Mouse (Mus musculus) thymus, adult 2 months (tissue): ENCODE measurements at regions not wholly inside any gene's neighbourhood (a gene's known extent, or its start where the extent isn't known, plus 50 kb on each side); places are given as distances from the start of the nearest gene placed in this dataset.
"Not testable (repeated sequence)": the region's sequence is repeated elsewhere in the genome, so short reads cannot be mapped to it uniquely, and the experiment has no call there.

ENCODE experiments used
- DNase-seq: peaks from one replicate; pipeline ENCODE4 v3.0.0; 2021
- H3K27ac ChIP-seq: fragments of 200-500 bp; 2 replicates; pipeline ENCODE4 v1.5.1; 2012; ENCODE audit warnings: low read length, control low read depth; ENCODE audit not compliant: control insufficient read depth, insufficient read depth
- H3K27me3 ChIP-seq: fragments of 200-500 bp; 2 replicates; pipeline ENCODE4 v1.6.1; 2012; ENCODE audit warnings: mild to moderate bottlenecking, low read length, moderate library complexity, mixed read lengths; ENCODE audit not compliant: control insufficient read depth, insufficient read depth
- H3K36me3 ChIP-seq: fragments of 200-500 bp; 2 replicates; pipeline ENCODE4 v1.6.1; 2012; ENCODE audit warnings: mild to moderate bottlenecking, low read length, moderate library complexity; ENCODE audit not compliant: control insufficient read depth, insufficient read depth
- H3K4me1 ChIP-seq: fragments of 200-500 bp; replicated peaks from 2 replicates; pipeline ENCODE4 v1.6.1; 2012; ENCODE audit warnings: low read length; ENCODE audit not compliant: control insufficient read depth, insufficient read depth
- H3K4me3 ChIP-seq: fragments of 200-500 bp; 2 replicates; pipeline ENCODE4 v1.5.1; 2012; ENCODE audit warnings: mild to moderate bottlenecking, low read length, control low read depth, moderate library complexity; ENCODE audit not compliant: control insufficient read depth, insufficient read depth
- CTCF ChIP-seq: fragments of 200-500 bp; IDR thresholded peaks from 2 replicates; pipeline ENCODE4 v1.5.1; 2012; ENCODE audit warnings: mild to moderate bottlenecking, control low read depth, low read length, moderate library complexity, borderline replicate concordance; ENCODE audit not compliant: control insufficient read depth, poor library complexity, insufficient read depth; ENCODE audit errors: extremely low read depth
- POLR2A ChIP-seq: fragments of 200-500 bp; IDR thresholded peaks from 2 replicates; pipeline ENCODE4 v1.6.1; 2012; ENCODE audit warnings: mild to moderate bottlenecking, low read length, control low read depth, moderate library complexity; ENCODE audit not compliant: control insufficient read depth, poor library complexity, insufficient read depth; ENCODE audit errors: extremely low read depth
- WGBS: fragments of 180-500 bp; shearing (Covaris S2); methylation state at CpG from one replicate; pipeline ENCODE4 v1.1.7; 2018; 5-methylcytosine and 5-hydroxymethylcytosine counted together

DNA sequence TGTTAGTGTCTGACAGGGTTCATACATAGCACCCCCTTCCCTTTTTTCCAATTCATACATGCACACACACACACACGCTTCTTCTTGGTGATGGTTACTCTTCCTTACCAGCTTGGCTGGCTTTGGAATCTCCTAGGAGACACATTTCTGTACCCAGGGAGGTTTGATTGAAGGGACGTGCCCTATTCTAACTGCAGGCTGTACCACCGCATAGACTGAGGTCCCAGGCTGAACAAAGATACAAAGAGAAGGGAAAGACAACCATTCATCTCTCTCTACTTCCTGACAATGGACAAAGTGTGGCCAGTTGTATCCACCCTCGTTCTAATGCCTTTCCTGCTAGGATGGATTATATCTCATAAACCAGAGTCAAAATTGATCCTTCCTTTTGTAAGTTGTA lies 100.0 kb downstream of the Raet1d start:
- not testable (repeated sequence) for H3K4me3 ChIP-seq, H3K4me1 ChIP-seq, H3K36me3 ChIP-seq, DNase-seq, H3K27ac ChIP-seq, H3K27me3 ChIP-seq
- WGBS: 83% methylated on average over 4 of the region's 4 CpGs

DNA sequence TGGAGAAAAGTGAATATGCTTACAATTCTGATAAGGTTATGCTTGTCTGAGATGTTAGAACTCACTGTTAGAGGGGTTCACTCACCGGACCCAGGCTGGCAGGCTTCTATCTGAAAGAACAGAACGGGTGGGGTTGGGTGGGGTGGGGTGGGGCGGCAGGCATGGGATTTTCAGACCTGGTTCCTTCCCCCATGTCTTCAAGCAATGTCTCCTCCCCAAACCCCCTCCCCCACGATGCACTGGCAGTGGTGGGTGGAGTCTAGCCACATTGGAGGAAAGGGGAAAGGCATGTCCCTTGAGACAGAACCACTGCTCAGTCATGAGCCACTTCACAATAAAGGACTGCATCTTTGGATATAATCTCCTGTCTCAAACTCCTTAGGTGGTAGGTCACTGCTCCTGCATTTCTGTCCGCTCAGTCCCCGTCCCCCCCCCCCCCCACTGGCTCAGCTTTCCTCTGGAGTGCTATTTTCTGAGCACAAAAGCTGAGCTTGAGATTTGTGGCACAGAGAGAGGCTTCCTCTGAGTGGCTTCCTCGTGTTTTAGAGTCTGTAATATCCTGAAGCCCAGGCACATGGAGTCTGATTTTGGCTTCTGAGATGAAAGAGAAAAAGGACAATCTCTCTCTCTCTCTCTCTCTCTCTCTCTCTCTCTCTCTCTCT lies 100.6 kb downstream of the Raet1d start:
- 33% methylated on average over 7 of the region's 7 CpGs for whole genome bisulfite sequencing
- not testable (repeated sequence) for H3K4me1 ChIP-seq, DNase-seq, H3K27ac ChIP-seq, H3K4me3 ChIP-seq, H3K27me3 ChIP-seq, H3K36me3 ChIP-seq

DNA sequence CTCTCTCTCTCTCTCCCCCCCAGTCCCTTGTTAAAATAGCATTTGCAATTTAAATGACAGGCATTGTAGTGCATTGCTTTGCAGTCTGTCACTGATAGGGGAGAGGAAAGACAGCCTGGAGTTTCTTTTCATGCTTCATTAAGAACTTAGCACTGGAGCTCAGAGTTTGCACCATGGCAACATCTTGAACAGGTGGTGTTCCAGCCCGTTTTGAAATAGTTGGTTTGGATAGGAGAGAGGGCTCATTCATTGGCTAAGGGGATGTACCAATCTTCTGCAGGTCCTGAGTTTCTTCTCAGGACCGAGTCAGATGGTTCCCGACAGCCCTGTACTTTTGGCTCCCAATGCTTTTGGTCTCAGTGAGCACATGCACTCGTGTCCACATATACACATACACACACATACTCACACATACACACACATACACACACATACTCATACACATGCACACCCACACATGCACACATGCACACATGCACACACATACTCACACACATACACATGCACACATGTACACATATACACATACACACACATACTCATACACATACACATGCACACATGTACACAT lies 101.2 kb downstream of the Raet1d start:
- H3K27ac ChIP-seq, H3K4me1 ChIP-seq, DNase-seq, H3K36me3 ChIP-seq, H3K4me3 ChIP-seq, H3K27me3 ChIP-seq: not testable (repeated sequence)
- 74% methylated on average over 4 of the region's 4 CpGs for WGBS

DNA sequence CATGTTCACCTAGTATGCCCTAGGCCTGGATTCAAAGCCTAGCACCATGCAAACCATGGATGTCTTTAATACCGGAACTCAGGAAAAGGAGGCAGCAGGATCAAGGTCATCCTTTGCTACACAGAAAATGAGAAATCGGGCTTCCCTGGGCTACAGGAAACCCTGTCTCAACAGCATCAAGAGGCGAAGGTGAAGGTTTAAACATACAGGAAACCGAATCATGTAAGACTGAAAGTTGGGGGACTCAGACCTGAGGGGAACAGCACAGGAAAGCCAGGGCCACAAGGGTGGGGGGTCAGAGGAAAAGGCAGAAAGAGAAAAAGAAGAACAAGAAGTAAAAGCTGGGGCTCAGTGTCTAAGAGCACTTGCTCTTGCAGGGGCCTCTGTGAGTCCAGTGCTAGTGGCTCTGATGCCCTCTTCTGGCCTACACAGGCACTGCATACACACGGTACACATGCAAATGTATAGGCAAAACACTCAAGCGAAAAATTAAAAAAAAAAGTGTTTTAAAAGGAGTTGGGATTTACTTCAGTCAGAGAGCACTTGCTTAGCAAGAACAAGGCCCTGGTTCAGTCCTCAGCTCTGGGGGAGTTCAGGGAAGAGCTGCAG lies 111.5 kb downstream of the Raet1d start:
- not testable (repeated sequence) for H3K4me3 ChIP-seq, H3K27ac ChIP-seq, H3K4me1 ChIP-seq, H3K36me3 ChIP-seq, H3K27me3 ChIP-seq
- 95% methylated on average over 6 of the region's 6 CpGs for WGBS
- peak; percentile 8 for DNase-seq

DNA sequence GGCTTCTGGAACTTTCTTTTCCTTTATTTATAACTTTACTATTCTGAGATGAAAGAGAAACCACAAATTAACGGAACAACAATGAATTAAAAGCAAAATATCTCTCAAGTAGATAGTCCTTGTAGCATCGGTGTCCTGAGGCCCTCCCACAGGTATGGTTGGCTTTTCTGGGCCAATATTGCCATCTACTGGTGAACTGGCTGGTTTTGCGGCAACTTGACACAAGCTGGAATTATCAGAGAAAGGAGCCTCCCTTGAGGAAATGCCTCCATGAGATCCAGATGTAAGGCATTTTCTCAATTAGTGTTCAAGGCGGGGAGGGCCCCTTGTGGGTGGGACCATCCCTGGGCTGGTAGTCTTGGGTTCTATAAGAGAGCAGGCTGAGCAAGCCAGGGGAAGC lies 119.5 kb downstream of the Raet1d start:
- H3K36me3 ChIP-seq, H3K27ac ChIP-seq, H3K27me3 ChIP-seq, H3K4me3 ChIP-seq, H3K4me1 ChIP-seq: not testable (repeated sequence)
- DNase-seq: peak; percentile 1
- WGBS: 3% methylated on average over 4 of the region's 4 CpGs

DNA sequence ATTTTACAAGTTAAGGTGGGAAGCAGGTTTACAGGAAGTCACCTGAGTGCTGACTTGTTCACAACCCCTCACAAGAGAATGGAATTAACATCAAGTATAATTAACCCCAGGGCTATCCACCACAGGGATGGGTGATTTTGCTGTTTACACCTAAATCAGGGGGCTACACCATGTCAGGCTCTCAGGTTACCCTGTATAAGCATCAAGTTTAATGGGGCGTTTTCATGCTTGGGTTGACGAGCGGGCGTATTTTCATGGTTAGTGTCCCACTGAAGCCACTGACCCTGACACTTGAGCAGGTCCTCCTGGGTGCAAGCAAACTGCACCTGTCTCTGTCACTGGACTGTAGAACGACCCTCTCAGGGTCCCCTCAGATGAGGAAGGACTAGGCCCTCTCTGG lies 126.7 kb downstream of the Raet1d start:
- not testable (repeated sequence) for H3K27ac ChIP-seq, DNase-seq, H3K4me1 ChIP-seq, H3K27me3 ChIP-seq, H3K4me3 ChIP-seq, H3K36me3 ChIP-seq
- WGBS: 78% methylated on average over 5 of the region's 5 CpGs

DNA sequence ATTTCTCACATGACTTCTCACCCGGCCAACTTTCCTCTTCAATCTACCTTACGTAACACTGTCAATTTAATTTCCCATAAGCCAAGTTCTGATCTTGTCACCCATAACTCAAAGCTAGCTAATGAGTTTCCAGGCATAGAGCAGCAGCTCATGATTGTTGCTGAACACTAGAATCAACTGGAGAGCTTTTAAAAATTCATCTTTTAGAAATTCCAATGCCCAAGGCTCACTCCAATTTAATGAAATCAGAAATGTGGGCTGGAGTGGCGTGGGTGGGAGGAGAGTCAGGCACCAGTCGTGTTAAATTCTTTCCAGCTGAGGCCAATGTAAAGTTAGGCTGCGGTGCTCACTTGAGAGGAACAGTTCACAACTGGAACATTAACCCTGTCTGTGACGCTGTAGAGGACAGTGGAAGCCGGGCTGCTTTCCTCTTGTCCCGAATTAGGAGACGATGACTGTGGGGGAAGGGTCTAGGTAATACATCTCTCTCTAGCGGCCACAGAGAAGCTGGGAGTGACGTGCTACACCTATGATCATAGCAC lies 131.5 kb downstream of the Raet1d start:
- 87% methylated on average over 11 of the region's 11 CpGs for WGBS
- not testable (repeated sequence) for H3K4me3 ChIP-seq, H3K27me3 ChIP-seq, H3K36me3 ChIP-seq, H3K4me1 ChIP-seq, DNase-seq, H3K27ac ChIP-seq

DNA sequence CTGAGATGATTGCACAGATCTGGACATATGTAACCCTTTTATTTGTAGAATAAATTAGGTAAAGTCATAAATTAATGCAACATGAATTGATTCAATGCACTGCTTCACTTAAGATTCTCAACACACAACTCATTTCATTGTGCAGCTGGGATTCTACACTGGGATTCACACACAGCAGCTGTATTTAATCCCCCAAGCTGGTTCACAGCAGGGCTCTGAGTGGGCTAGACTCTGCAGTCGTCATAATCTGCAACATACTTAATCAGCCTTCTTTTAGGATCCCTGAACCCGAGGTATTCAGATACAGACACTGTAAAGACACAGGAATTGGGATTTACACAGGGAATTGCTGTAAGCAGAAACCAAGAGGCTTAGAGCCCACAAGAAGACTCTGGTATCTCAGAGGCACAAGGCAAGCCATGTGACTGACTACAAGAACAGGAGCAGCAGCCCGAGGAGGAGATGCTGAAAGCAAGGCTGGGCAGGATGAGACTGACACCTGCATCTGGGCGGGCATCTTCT lies 135.7 kb downstream of the Raet1d start:
- WGBS: 64% methylated on average over 4 of the region's 4 CpGs
- no peak for TF ChIP-seq CTCF
- no peak for TF ChIP-seq POLR2A
- no peaks in the 10 kb centered on the region for H3K27me3 ChIP-seq
- H3K36me3 ChIP-seq: no peaks in the 10 kb centered on the region
- DNase-seq: no peak
- H3K4me1 ChIP-seq: no peaks in the 10 kb centered on the region
- no peak overlapping the region for H3K4me3 ChIP-seq
- H3K27ac ChIP-seq: no peak overlapping the region
